Mouse (Mus musculus): ENCODE measurements around the gene Zglp1. TPM values are rescaled to one million over a fixed set of nuclear protein-coding genes. Genes with fewer than 3 reads are reported as not detected.

The Zglp1 gene
- total and polyA plus RNA-seq, 2 experiments from 2014 or later: not detected

- 60% methylated on average over 5 of the region's 5 CpGs for WGBS
- Histone ChIP-seq H3K36me3 (replicated peaks; ENCODE audit: control insufficient read depth, insufficient read depth, low read length) (peaks cover 4% of the 10 kb centered on the region; the same call in 1 of the 2 replicates), H3K4me1 (ENCODE audit: control insufficient read depth, insufficient read depth) (no peaks in the 10 kb centered on the region), H3K4me2 (ENCODE audit: low read depth, low read length) (no peak overlapping the region), H3K27ac (ENCODE audit: low read depth) (no peak overlapping the region), H3K27me3 (ENCODE audit: control insufficient read depth, insufficient read depth, low read length) (no peaks in the 10 kb centered on the region), H3K9ac (replicated peaks; ENCODE audit: low read depth, low read length) (no peak overlapping the region), H3K9me3 (replicated peaks; ENCODE audit: control insufficient read depth, low read length) (no peaks in the 10 kb centered on the region), H3K4me3 (ENCODE audit: low read depth, low read length) (no peak overlapping the region)
- DNase-seq (ENCODE audit: low spot score) (no peak), ATAC-seq (ENCODE audit: insufficient read depth, low read depth) (no peak)
- TF ChIP-seq CTCF (IDR thresholded peaks at IDR 0.05; ENCODE audit: low read depth) (no peak), EP300 (IDR thresholded peaks at IDR 0.05; ENCODE audit: low read depth) (no peak)
Measured at GRCm38 (mm10) chr9:21105760-21106564, 39.1 kb upstream of the Zglp1 start.

- Histone ChIP-seq H3K4me2 (ENCODE audit: low read depth, low read length) (no peak overlapping the region), H3K9me3 (replicated peaks; ENCODE audit: control insufficient read depth, low read length) (no peaks in the 10 kb centered on the region), H3K27ac (ENCODE audit: low read depth) (no peak overlapping the region), H3K27me3 (ENCODE audit: control insufficient read depth, insufficient read depth, low read length) (no peaks in the 10 kb centered on the region), H3K9ac (replicated peaks; ENCODE audit: low read depth, low read length) (no peak overlapping the region), H3K4me3 (ENCODE audit: low read depth, low read length) (no peak overlapping the region), H3K4me1 (ENCODE audit: control insufficient read depth, insufficient read depth) (no peaks in the 10 kb centered on the region), H3K36me3 (replicated peaks; ENCODE audit: control insufficient read depth, insufficient read depth, low read length) (no peaks in the 10 kb centered on the region; the same call in 1 of the 2 replicates)
- WGBS: 79% methylated on average over 6 of the region's 6 CpGs
- no peak for TF ChIP-seq EP300 (IDR thresholded peaks at IDR 0.05; ENCODE audit: low read depth)
- no peak for TF ChIP-seq CTCF (IDR thresholded peaks at IDR 0.05; ENCODE audit: low read depth)
- no peak for ATAC-seq (ENCODE audit: insufficient read depth, low read depth)
- DNase-seq (ENCODE audit: low spot score): no peak
Measured at GRCm38 (mm10) chr9:21104814-21105213, 37.9 kb upstream of the Zglp1 start.

DNA sequence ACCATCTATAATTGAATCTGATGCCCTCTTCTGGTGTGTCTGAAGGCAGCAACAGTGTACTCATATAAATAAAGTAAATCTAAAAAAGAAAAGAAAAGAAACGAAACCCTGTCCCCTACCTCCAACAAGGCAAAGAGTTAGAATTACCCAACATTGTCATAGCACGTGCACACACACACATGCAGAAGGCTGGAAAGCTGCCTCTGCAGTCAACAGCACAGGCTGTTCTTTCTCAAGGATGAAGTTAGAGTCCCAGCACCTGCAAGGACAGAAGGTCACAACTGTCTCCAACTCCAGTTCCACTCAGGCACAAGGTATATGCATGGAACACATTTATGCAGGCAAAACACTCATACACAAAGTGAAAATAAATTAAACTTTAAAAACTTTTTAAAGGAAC is 35.2 kb upstream of the Zglp1 start:
- 79% methylated on average over 2 of the region's 2 CpGs for WGBS
- no peak overlapping the region for H3K4me2 ChIP-seq (ENCODE audit: low read depth, low read length)
- H3K4me3 ChIP-seq (ENCODE audit: low read depth, low read length): no peak overlapping the region
- no peak overlapping the region for H3K27ac ChIP-seq (ENCODE audit: low read depth)
- H3K27me3 ChIP-seq (ENCODE audit: control insufficient read depth, insufficient read depth, low read length): no peaks in the 10 kb centered on the region
- TF ChIP-seq CTCF (IDR thresholded peaks at IDR 0.05; ENCODE audit: low read depth): no peak
- H3K4me1 ChIP-seq (ENCODE audit: control insufficient read depth, insufficient read depth): no peaks in the 10 kb centered on the region
- H3K9me3 ChIP-seq (replicated peaks; ENCODE audit: control insufficient read depth, low read length): no peaks in the 10 kb centered on the region
- H3K9ac ChIP-seq (replicated peaks; ENCODE audit: low read depth, low read length): no peak overlapping the region
- DNase-seq (ENCODE audit: low spot score) (no peak), ATAC-seq (ENCODE audit: insufficient read depth, low read depth) (no peak)
- H3K36me3 ChIP-seq (replicated peaks; ENCODE audit: control insufficient read depth, insufficient read depth, low read length): no peaks in the 10 kb centered on the region; the same call in 1 of the 2 replicates

GRCm38 (mm10) chr9:21100447-21101161 is 33.7 kb upstream of the Zglp1 start:
- WGBS: 39% methylated on average over 15 of the region's 15 CpGs
- no peak for ATAC-seq (ENCODE audit: insufficient read depth, low read depth)
- no peaks in the 10 kb centered on the region; the same call in 1 of the 2 replicates for H3K36me3 ChIP-seq (replicated peaks; ENCODE audit: control insufficient read depth, insufficient read depth, low read length)
- H3K27ac ChIP-seq (ENCODE audit: low read depth): no peak overlapping the region
- no peak overlapping the region for H3K4me3 ChIP-seq (ENCODE audit: low read depth, low read length)
- H3K9ac ChIP-seq (replicated peaks; ENCODE audit: low read depth, low read length): no peak overlapping the region
- H3K4me2 ChIP-seq (ENCODE audit: low read depth, low read length): no peak overlapping the region
- H3K27me3 ChIP-seq (ENCODE audit: control insufficient read depth, insufficient read depth, low read length): no peaks in the 10 kb centered on the region
- no peaks in the 10 kb centered on the region for H3K4me1 ChIP-seq (ENCODE audit: control insufficient read depth, insufficient read depth)
- TF ChIP-seq CTCF (IDR thresholded peaks at IDR 0.05; ENCODE audit: low read depth): no peak
- no peak for TF ChIP-seq EP300 (IDR thresholded peaks at IDR 0.05; ENCODE audit: low read depth)
- DNase-seq (ENCODE audit: low spot score): no peak
- no peaks in the 10 kb centered on the region for H3K9me3 ChIP-seq (replicated peaks; ENCODE audit: control insufficient read depth, low read length)

- Histone ChIP-seq H3K4me3 (ENCODE audit: low read depth, low read length) (no peak overlapping the region), H3K27ac (ENCODE audit: low read depth) (no peak overlapping the region), H3K27me3 (ENCODE audit: control insufficient read depth, insufficient read depth, low read length) (no peaks in the 10 kb centered on the region), H3K4me1 (ENCODE audit: control insufficient read depth, insufficient read depth) (no peaks in the 10 kb centered on the region), H3K36me3 (replicated peaks; ENCODE audit: control insufficient read depth, insufficient read depth, low read length) (no peaks in the 10 kb centered on the region), H3K9ac (replicated peaks; ENCODE audit: low read depth, low read length) (no peak overlapping the region), H3K4me2 (ENCODE audit: low read depth, low read length) (no peak overlapping the region), H3K9me3 (replicated peaks; ENCODE audit: control insufficient read depth, low read length) (no peaks in the 10 kb centered on the region)
- no peak for DNase-seq (ENCODE audit: low spot score)
- 52% methylated on average over 8 of the region's 8 CpGs for WGBS
- TF ChIP-seq EP300 (IDR thresholded peaks at IDR 0.05; ENCODE audit: low read depth): no peak
- TF ChIP-seq CTCF (IDR thresholded peaks at IDR 0.05; ENCODE audit: low read depth): no peak
- no peak for ATAC-seq (ENCODE audit: insufficient read depth, low read depth)
Measured at GRCm38 (mm10) chr9:21097793-21098192, 30.9 kb upstream of the Zglp1 start.
